Mouse (Mus musculus): ENCODE measurements around the gene Lima1. TPM values are rescaled to one million over a fixed set of nuclear protein-coding genes. Genes with fewer than 3 reads are reported as not detected.
A peak's percentile ranks its signal among the peaks of the same experiment; 100 is the strongest.

Gene Lima1
- total RNA-seq, 1 experiment: 69.9 TPM

DNA sequence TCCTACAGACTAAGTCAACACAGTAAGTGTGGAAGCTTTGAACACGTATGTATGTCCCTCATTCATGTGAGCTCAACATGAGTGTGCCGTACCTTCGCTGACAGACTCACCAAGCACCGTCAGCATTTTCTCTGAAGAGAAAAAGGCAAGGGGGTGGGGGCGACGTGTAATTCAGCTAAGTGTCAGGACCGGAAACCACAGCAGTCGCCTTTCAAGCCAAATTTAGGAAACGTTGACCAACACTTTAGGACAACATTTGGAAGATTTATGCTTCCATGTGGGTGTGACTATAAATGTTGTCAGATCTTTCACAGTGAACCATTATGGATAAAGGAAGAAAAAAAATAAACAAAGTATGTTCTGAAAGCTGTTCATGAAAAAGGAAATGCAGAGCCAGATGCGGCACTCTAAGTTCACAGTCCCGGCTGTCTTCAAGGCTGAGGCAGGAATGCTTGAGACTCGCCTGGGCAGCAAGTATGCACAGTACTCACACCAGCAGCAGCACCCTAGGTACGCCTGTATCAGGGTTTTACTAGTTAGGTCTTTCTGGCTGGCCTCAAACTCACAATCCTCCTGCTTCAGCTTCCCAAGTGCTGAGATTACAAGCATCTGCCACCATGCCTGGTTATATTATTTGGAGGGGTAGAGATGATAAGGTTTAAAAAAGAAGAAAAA is 27.9 kb downstream of the Lima1 start:
- Histone ChIP-seq H3K9ac (ENCODE audit: insufficient read depth, low read depth, low read length, poor library complexity, severe bottlenecking) (no peak overlapping the region), H3K4me3 (ENCODE audit: insufficient read depth in 1 of 2, low read depth in 1 of 2, low read length in 2 of 2, poor library complexity in 1 of 2, severe bottlenecking in 1 of 2) (no peak overlapping the region), H3K4me1 (ENCODE audit: control insufficient read depth in 2 of 2, insufficient read depth in 2 of 2, low read length in 2 of 2, poor library complexity in 1 of 2) (peaks cover 2 to 12% of the 10 kb centered on the region in 2 experiments; a peak in 1 of 4 replicates), H3K36me3 (ENCODE audit: control insufficient read depth, insufficient read depth, low read length, poor library complexity, severe bottlenecking) (peaks cover 16% of the 10 kb centered on the region; the same call in 1 of the 2 replicates), H3K9me3 (ENCODE audit: control insufficient read depth, insufficient read depth, low read depth, low read length) (no peaks in the 10 kb centered on the region), H3K27ac (ENCODE audit: insufficient read depth, low read depth, low read length, poor library complexity, severe bottlenecking) (no peak overlapping the region; the same call in 1 of the 2 replicates)
- TF ChIP-seq ZC3H11A (IDR thresholded peaks at IDR 0.05; ENCODE audit: borderline replicate concordance, low read depth, low read length) (no peak), HCFC1 (IDR thresholded peaks at IDR 0.05; ENCODE audit: borderline replicate concordance, insufficient read depth, low read length) (no peak), MAFK (IDR thresholded peaks at IDR 0.05; ENCODE audit: insufficient read depth, low read depth, low read length) (0 out of 2 replicates have a peak, but pooled peaks have one; percentile 16)
- DNase-seq (ENCODE audit: low read depth, low spot score): no peak
- in situ Hi-C loops (cut with MboI; ENCODE audit: low sequenced_read_pairs in 2 of 2, unreplicated experiment in 2 of 2): no loop called here

DNA sequence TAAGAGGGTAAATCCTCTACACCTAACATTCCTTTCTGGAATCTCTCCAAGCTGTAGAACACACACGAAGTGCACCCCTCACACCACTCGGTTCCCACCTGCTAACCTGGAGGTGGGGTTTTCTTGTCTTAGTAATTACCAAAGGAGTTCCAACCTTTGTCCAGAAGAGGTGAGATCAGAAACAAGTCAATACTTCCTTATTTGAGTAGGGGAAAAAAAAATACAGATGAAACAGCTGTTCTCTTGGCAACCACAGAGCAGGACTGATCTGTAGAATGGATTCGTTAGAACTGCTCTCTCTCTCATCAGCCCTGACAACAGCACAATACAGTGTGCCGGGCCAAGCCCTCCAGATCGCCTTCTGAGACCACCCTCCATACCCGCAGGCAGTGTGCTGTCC is 28.6 kb downstream of the Lima1 start:
- TF ChIP-seq HCFC1 (IDR thresholded peaks at IDR 0.05; ENCODE audit: borderline replicate concordance, insufficient read depth, low read length) (no peak), ZNF384 (IDR thresholded peaks at IDR 0.05; ENCODE audit: low read depth, low read length) (no peak), CHD2 (IDR thresholded peaks at IDR 0.05; ENCODE audit: low read depth, low read length) (no peak), MAFK (IDR thresholded peaks at IDR 0.05; ENCODE audit: insufficient read depth, low read depth, low read length) (no peak), ZC3H11A (IDR thresholded peaks at IDR 0.05; ENCODE audit: borderline replicate concordance, low read depth, low read length) (no peak)
- no peak overlapping the region for H3K4me3 ChIP-seq (ENCODE audit: insufficient read depth in 1 of 2, low read depth in 1 of 2, low read length in 2 of 2, poor library complexity in 1 of 2, severe bottlenecking in 1 of 2)
- H3K27ac ChIP-seq (ENCODE audit: insufficient read depth, low read depth, low read length, poor library complexity, severe bottlenecking): no peak overlapping the region; the same call in 1 of the 2 replicates
- H3K4me1 ChIP-seq (ENCODE audit: control insufficient read depth in 2 of 2, insufficient read depth in 2 of 2, low read length in 2 of 2, poor library complexity in 1 of 2): peaks cover 2 to 12% of the 10 kb centered on the region in 2 experiments; a peak in 1 of 4 replicates
- H3K9ac ChIP-seq (ENCODE audit: insufficient read depth, low read depth, low read length, poor library complexity, severe bottlenecking): no peak overlapping the region
- H3K36me3 ChIP-seq (ENCODE audit: control insufficient read depth, insufficient read depth, low read length, poor library complexity, severe bottlenecking): peaks cover 21% of the 10 kb centered on the region; the same call in 1 of the 2 replicates
- H3K9me3 ChIP-seq (ENCODE audit: control insufficient read depth, insufficient read depth, low read depth, low read length): no peaks in the 10 kb centered on the region
- in situ Hi-C loops (cut with MboI; ENCODE audit: low sequenced_read_pairs in 2 of 2, unreplicated experiment in 2 of 2): no loop called here
- no peak for DNase-seq (ENCODE audit: low read depth, low spot score)

DNA sequence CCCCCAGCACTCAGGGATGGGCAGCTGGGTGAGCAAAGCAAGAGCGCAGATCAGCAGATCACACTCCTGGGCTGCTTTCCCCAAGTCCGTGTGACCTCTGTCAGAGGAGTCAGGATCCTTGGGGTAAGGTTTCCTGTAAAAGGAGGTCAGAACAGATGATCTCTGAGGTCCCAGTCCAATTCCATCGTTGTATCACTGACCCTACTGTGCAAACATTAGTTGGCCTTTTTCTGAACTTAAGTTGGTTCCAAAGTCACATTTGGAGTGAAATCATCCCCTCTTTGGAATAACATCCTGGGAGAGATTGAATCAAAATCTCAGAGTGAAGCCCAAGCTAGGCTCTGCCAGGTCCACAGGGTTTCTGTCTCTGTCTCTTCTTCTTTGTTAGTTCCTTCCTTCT is 31.4 kb downstream of the Lima1 start:
- H3K36me3 ChIP-seq (ENCODE audit: control insufficient read depth, insufficient read depth, low read length, poor library complexity, severe bottlenecking): peaks cover 25% of the 10 kb centered on the region; the same call in 1 of the 2 replicates
- in situ Hi-C loops (cut with MboI; ENCODE audit: low sequenced_read_pairs in 2 of 2, unreplicated experiment in 2 of 2): no loop called here
- TF ChIP-seq HCFC1 (IDR thresholded peaks at IDR 0.05; ENCODE audit: borderline replicate concordance, insufficient read depth, low read length): no peak
- no peak for TF ChIP-seq ZC3H11A (IDR thresholded peaks at IDR 0.05; ENCODE audit: borderline replicate concordance, low read depth, low read length)
- TF ChIP-seq ZNF384 (IDR thresholded peaks at IDR 0.05; ENCODE audit: low read depth, low read length): no peak
- TF ChIP-seq CHD2 (IDR thresholded peaks at IDR 0.05; ENCODE audit: low read depth, low read length): no peak
- no peak for TF ChIP-seq MAFK (IDR thresholded peaks at IDR 0.05; ENCODE audit: insufficient read depth, low read depth, low read length)

DNA sequence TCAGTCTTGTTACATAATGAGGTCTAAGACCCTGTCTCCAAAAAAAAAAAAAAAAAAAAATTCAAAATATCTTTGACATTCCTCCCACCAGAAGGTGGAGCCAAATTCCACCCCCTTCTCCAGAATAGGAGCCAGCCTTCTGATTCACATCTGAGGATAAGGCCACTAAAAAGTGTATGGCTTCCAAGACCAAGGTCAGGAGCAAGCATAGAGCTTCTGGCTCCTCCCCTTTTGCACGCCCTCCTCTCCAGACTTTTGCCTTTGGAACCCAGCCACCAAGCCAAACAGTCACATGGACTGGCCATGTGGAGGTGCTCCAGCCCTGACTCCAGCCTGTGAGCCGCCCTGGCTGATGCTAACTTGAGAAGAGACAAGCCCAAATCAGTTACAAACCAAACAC is 35.3 kb downstream of the Lima1 start:
- TF ChIP-seq ZNF384 (IDR thresholded peaks at IDR 0.05; ENCODE audit: low read depth, low read length) (peak; percentile 28; the same call in 1 of the 2 replicates), CHD2 (IDR thresholded peaks at IDR 0.05; ENCODE audit: low read depth, low read length) (no peak)
- Histone ChIP-seq H3K9ac (ENCODE audit: insufficient read depth, low read depth, low read length, poor library complexity, severe bottlenecking) (no peak overlapping the region), H3K27ac (ENCODE audit: insufficient read depth, low read depth, low read length, poor library complexity, severe bottlenecking) (peak overlapping the region; percentile 67; the same call in 1 of the 2 replicates), H3K4me3 (ENCODE audit: insufficient read depth in 1 of 2, low read depth in 1 of 2, low read length in 2 of 2, poor library complexity in 1 of 2, severe bottlenecking in 1 of 2) (no peak overlapping the region), H3K4me1 (ENCODE audit: control insufficient read depth in 2 of 2, insufficient read depth in 2 of 2, low read length in 2 of 2, poor library complexity in 1 of 2) (peaks cover 0 to 14% of the 10 kb centered on the region in 2 experiments; a peak in 1 of 4 replicates), H3K9me3 (ENCODE audit: control insufficient read depth, insufficient read depth, low read depth, low read length) (no peaks in the 10 kb centered on the region), H3K36me3 (ENCODE audit: control insufficient read depth, insufficient read depth, low read length, poor library complexity, severe bottlenecking) (peaks cover 22% of the 10 kb centered on the region; the same call in 1 of the 2 replicates)
- DNase-seq (ENCODE audit: low read depth, low spot score): peak; percentile 54
- in situ Hi-C loops (cut with MboI; ENCODE audit: low sequenced_read_pairs in 2 of 2, unreplicated experiment in 2 of 2): no loop called here

More for the DNA sequence above, 31.4 kb downstream of the Lima1 start:
- Histone ChIP-seq H3K4me1 (ENCODE audit: control insufficient read depth in 2 of 2, insufficient read depth in 2 of 2, low read length in 2 of 2, poor library complexity in 1 of 2) (peaks cover 2 to 17% of the 10 kb centered on the region in 2 experiments; a peak in 1 of 4 replicates), H3K27ac (ENCODE audit: insufficient read depth, low read depth, low read length, poor library complexity, severe bottlenecking) (no peak overlapping the region), H3K4me3 (ENCODE audit: insufficient read depth in 1 of 2, low read depth in 1 of 2, low read length in 2 of 2, poor library complexity in 1 of 2, severe bottlenecking in 1 of 2) (no peak overlapping the region), H3K9ac (ENCODE audit: insufficient read depth, low read depth, low read length, poor library complexity, severe bottlenecking) (no peak overlapping the region), H3K9me3 (ENCODE audit: control insufficient read depth, insufficient read depth, low read depth, low read length) (no peaks in the 10 kb centered on the region)
- DNase-seq (ENCODE audit: low read depth, low spot score): no peak
